Mouse (Mus musculus) hindbrain, embryonic 13.5 days (tissue): ENCODE measurements around the gene Polr3e. TPM values are rescaled to one million over a fixed set of nuclear protein-coding genes. Genes with fewer than 3 reads are reported as not detected.
A peak's percentile ranks its signal among the peaks of the same experiment; 100 is the strongest.

Source experiments
- ATAC-seq: fragments of 200-750 bp; cut with Nextera tagmentation; 2 replicates; pipeline ENCODE4 v1.8.0; 2017; ENCODE audit warnings: moderate TSS enrichment; ENCODE audit not compliant: low FRiP score
- H3K27ac ChIP-seq: fragments of 300-500 bp; sonication (generic); 2 replicates; pipeline ENCODE4 v1.5.1; 2015; ENCODE audit warnings: inconsistent platforms, mild to moderate bottlenecking, moderate library complexity
- H3K27me3 ChIP-seq: fragments of 300-500 bp; sonication (generic); 2 replicates; pipeline ENCODE4 v1.6.1; 2015; ENCODE audit warnings: mild to moderate bottlenecking, inconsistent platforms
- H3K36me3 ChIP-seq: fragments of 300-500 bp; sonication (generic); 2 replicates; pipeline ENCODE4 v1.6.1; 2015; ENCODE audit warnings: mild to moderate bottlenecking, inconsistent platforms
- H3K4me1 ChIP-seq: fragments of 300-500 bp; sonication (generic); replicated peaks from 2 replicates; pipeline ENCODE4 v1.6.1; 2015; ENCODE audit warnings: inconsistent platforms
- H3K4me2 ChIP-seq: fragments of 300-500 bp; sonication (generic); 2 replicates; pipeline ENCODE4 v1.6.1; 2015; ENCODE audit warnings: inconsistent platforms, mild to moderate bottlenecking, moderate library complexity
- H3K4me3 ChIP-seq: fragments of 300-500 bp; sonication (generic); 2 replicates; pipeline ENCODE4 v1.5.1; 2015; ENCODE audit warnings: mild to moderate bottlenecking, inconsistent platforms
- H3K9ac ChIP-seq: fragments of 300-500 bp; sonication (generic); 2 replicates; pipeline ENCODE4 v1.6.1; 2015; ENCODE audit warnings: mild to moderate bottlenecking, inconsistent platforms
- H3K9me3 ChIP-seq: fragments of 300-500 bp; sonication (generic); 2 replicates; pipeline ENCODE4 v1.6.1; 2016; ENCODE audit warnings: inconsistent platforms
- WGBS: fragments of 180-500 bp; shearing (Covaris S2); methylation state at CpG from one replicate; pipeline ENCODE4 v1.1.7; 2015; 5-methylcytosine and 5-hydroxymethylcytosine counted together
- polyA plus RNA-seq: library from polyadenylated mRNA; unstranded; fragments of >200 nt; fragmentation: Nextera tagmentation; extraction: Ambion mirVana; gene quantifications from 2 replicates; pipeline ENCODE4 v1.2.1, GENCODE M21; 2015

Gene Polr3e
- 23.1 and 24.2 TPM in 2 replicates for polyA plus RNA-seq

- peak within 1 kb of the TSS; percentile 90 for H3K27ac ChIP-seq
- H3K36me3 ChIP-seq: no peaks in the 10 kb centered on the region
- peak within 1 kb of the TSS; percentile 98 for H3K4me3 ChIP-seq
- peak within 1 kb of the TSS; percentile 69 for H3K4me2 ChIP-seq
- peaks cover 23% of the 10 kb centered on the region for H3K4me1 ChIP-seq
- WGBS: under 1% methylated on average over 93 of the region's 102 CpGs
- no peaks in the 10 kb centered on the region for H3K27me3 ChIP-seq
- ATAC-seq: peak; percentile 95
- H3K9ac ChIP-seq: peak within 1 kb of the TSS; percentile 96
- H3K9me3 ChIP-seq: no peaks in the 10 kb centered on the region
These were observed at the start of gene Polr3e for GRCm38 (mm10) chr7:120917592-120918461. Gene Polr3e (plus strand): TSS chr7:120917744.

- peaks cover 32% of the 10 kb centered on the region for H3K4me1 ChIP-seq
- H3K36me3 ChIP-seq: 0 out of 2 replicates have a peak, but pooled peaks cover under 1% of the 10 kb centered on the region
- H3K4me2 ChIP-seq: no peak overlapping the region
- no peak overlapping the region for H3K9ac ChIP-seq
- H3K4me3 ChIP-seq: no peak overlapping the region
- H3K27ac ChIP-seq: no peak overlapping the region
- WGBS: 61% methylated on average over 5 of the region's 5 CpGs
- no peaks in the 10 kb centered on the region for H3K27me3 ChIP-seq
- no peak for ATAC-seq
- H3K9me3 ChIP-seq: no peaks in the 10 kb centered on the region
These were observed 47.7 kb upstream of the Polr3e start for GRCm38 (mm10) chr7:120869883-120870282.

- Histone ChIP-seq H3K27me3 (no peaks in the 10 kb centered on the region), H3K9ac (no peak overlapping the region), H3K9me3 (no peaks in the 10 kb centered on the region), H3K27ac (0 out of 2 replicates have a peak overlapping the region, but pooled peaks have one; percentile 18), H3K36me3 (0 out of 2 replicates have a peak, but pooled peaks cover 3% of the 10 kb centered on the region), H3K4me2 (no peak overlapping the region), H3K4me3 (no peak overlapping the region), H3K4me1 (peaks cover 26% of the 10 kb centered on the region)
- no peak for ATAC-seq
- WGBS: 76% methylated on average over 5 of the region's 5 CpGs
These were observed 47.0 kb upstream of the Polr3e start for GRCm38 (mm10) chr7:120870431-120871008.

GRCm38 (mm10) chr7:120873083-120873482 is 44.5 kb upstream of the Polr3e start:
- H3K27ac ChIP-seq: no peak overlapping the region
- H3K9me3 ChIP-seq: no peaks in the 10 kb centered on the region
- 0 out of 2 replicates have a peak, but pooled peaks cover 3% of the 10 kb centered on the region for H3K36me3 ChIP-seq
- H3K27me3 ChIP-seq: no peaks in the 10 kb centered on the region
- H3K4me3 ChIP-seq: no peak overlapping the region
- 74% methylated on average over 12 of the region's 12 CpGs for WGBS
- ATAC-seq: no peak
- no peak overlapping the region for H3K9ac ChIP-seq
- H3K4me1 ChIP-seq: peaks cover 10% of the 10 kb centered on the region
- no peak overlapping the region for H3K4me2 ChIP-seq

- H3K27ac ChIP-seq: no peak overlapping the region
- H3K4me1 ChIP-seq: peaks cover 10% of the 10 kb centered on the region
- no peak for ATAC-seq
- no peak overlapping the region for H3K4me3 ChIP-seq
- no peaks in the 10 kb centered on the region for H3K9me3 ChIP-seq
- WGBS: 93% methylated on average over 3 of the region's 3 CpGs
- H3K9ac ChIP-seq: no peak overlapping the region
- peaks cover 3% of the 10 kb centered on the region; the same call in 1 of the 2 replicates for H3K36me3 ChIP-seq
- H3K4me2 ChIP-seq: no peak overlapping the region
- H3K27me3 ChIP-seq: no peaks in the 10 kb centered on the region
These were observed 43.5 kb upstream of the Polr3e start for GRCm38 (mm10) chr7:120874021-120874420.

GRCm38 (mm10) chr7:120874764-120875539 is 42.6 kb upstream of the Polr3e start:
- H3K9ac ChIP-seq: no peak overlapping the region
- peaks cover 10% of the 10 kb centered on the region for H3K4me1 ChIP-seq
- no peak overlapping the region for H3K27ac ChIP-seq
- no peak overlapping the region for H3K4me2 ChIP-seq
- H3K27me3 ChIP-seq: no peaks in the 10 kb centered on the region
- ATAC-seq: no peak
- peaks cover 9% of the 10 kb centered on the region for H3K36me3 ChIP-seq
- no peak overlapping the region for H3K4me3 ChIP-seq
- WGBS: 81% methylated on average over 7 of the region's 7 CpGs
- H3K9me3 ChIP-seq: no peaks in the 10 kb centered on the region

GRCm38 (mm10) chr7:120875540-120876388 is 41.8 kb upstream of the Polr3e start:
- WGBS: 67% methylated on average over 3 of the region's 3 CpGs
- H3K9ac ChIP-seq: no peak overlapping the region
- no peak for ATAC-seq
- H3K9me3 ChIP-seq: no peaks in the 10 kb centered on the region
- no peak overlapping the region for H3K4me2 ChIP-seq
- H3K36me3 ChIP-seq: peaks cover 17% of the 10 kb centered on the region
- H3K27ac ChIP-seq: no peak overlapping the region
- no peaks in the 10 kb centered on the region for H3K27me3 ChIP-seq
- no peak overlapping the region for H3K4me3 ChIP-seq
- H3K4me1 ChIP-seq: peaks cover 2% of the 10 kb centered on the region; the same call in 1 of the 2 replicates

- Histone ChIP-seq H3K27ac (no peak overlapping the region), H3K36me3 (peaks cover 27% of the 10 kb centered on the region), H3K9me3 (no peaks in the 10 kb centered on the region), H3K4me1 (no peaks in the 10 kb centered on the region), H3K4me3 (no peak overlapping the region), H3K27me3 (no peaks in the 10 kb centered on the region), H3K4me2 (no peak overlapping the region), H3K9ac (no peak overlapping the region)
- no peak for ATAC-seq
- 68% methylated on average over 6 of the region's 6 CpGs for WGBS
These were observed 39.3 kb upstream of the Polr3e start for GRCm38 (mm10) chr7:120878271-120878670.

- no peak for ATAC-seq
- Histone ChIP-seq H3K9me3 (no peaks in the 10 kb centered on the region), H3K4me1 (no peaks in the 10 kb centered on the region), H3K4me3 (no peak overlapping the region), H3K36me3 (peaks cover 42% of the 10 kb centered on the region), H3K9ac (no peak overlapping the region), H3K27ac (no peak overlapping the region), H3K27me3 (no peaks in the 10 kb centered on the region), H3K4me2 (no peak overlapping the region)
- 94% methylated on average over 3 of the region's 3 CpGs for WGBS
These were observed 37.6 kb upstream of the Polr3e start for GRCm38 (mm10) chr7:120879972-120880371.

GRCm38 (mm10) chr7:120880770-120881169 is 36.8 kb upstream of the Polr3e start:
- ATAC-seq: no peak
- 99% methylated on average over 4 of the region's 4 CpGs for WGBS
- H3K4me3 ChIP-seq: no peak overlapping the region

GRCm38 (mm10) chr7:120881451-120881850 is 36.1 kb upstream of the Polr3e start:
- no peak overlapping the region for H3K4me2 ChIP-seq
- no peaks in the 10 kb centered on the region for H3K4me1 ChIP-seq
- H3K27me3 ChIP-seq: no peaks in the 10 kb centered on the region
- no peak overlapping the region for H3K27ac ChIP-seq
- 75% methylated on average over 2 of the region's 2 CpGs for WGBS
- H3K36me3 ChIP-seq: peaks cover 56% of the 10 kb centered on the region
- H3K9ac ChIP-seq: no peak overlapping the region
- ATAC-seq: no peak
- no peak overlapping the region for H3K4me3 ChIP-seq
- no peaks in the 10 kb centered on the region for H3K9me3 ChIP-seq

More at GRCm38 (mm10) chr7:120880770-120881169, 36.8 kb upstream of the Polr3e start:
- Histone ChIP-seq H3K4me1 (no peaks in the 10 kb centered on the region), H3K27ac (no peak overlapping the region), H3K36me3 (peaks cover 49% of the 10 kb centered on the region), H3K9me3 (no peaks in the 10 kb centered on the region), H3K27me3 (no peaks in the 10 kb centered on the region), H3K4me2 (no peak overlapping the region), H3K9ac (no peak overlapping the region)
